Mouse (Mus musculus) small intestine, adult 2 months (tissue): ENCODE measurements around the gene Nadk2.

Source experiments
- CTCF ChIP-seq: fragments of 200-500 bp; IDR thresholded peaks from 2 replicates; pipeline ENCODE4 v1.5.1; 2012; ENCODE audit warnings: low read depth, mild to moderate bottlenecking, control low read depth, inconsistent platforms, low read length, moderate library complexity, mixed read lengths; ENCODE audit not compliant: insufficient replicate concordance, insufficient read length; ENCODE audit errors: extremely low read depth
- POLR2A ChIP-seq: fragments of 200-500 bp; IDR thresholded peaks from 2 replicates; pipeline ENCODE4 v1.6.1; 2012; ENCODE audit warnings: low read depth, mild to moderate bottlenecking, control low read depth, inconsistent platforms, low read length, moderate library complexity

DNA sequence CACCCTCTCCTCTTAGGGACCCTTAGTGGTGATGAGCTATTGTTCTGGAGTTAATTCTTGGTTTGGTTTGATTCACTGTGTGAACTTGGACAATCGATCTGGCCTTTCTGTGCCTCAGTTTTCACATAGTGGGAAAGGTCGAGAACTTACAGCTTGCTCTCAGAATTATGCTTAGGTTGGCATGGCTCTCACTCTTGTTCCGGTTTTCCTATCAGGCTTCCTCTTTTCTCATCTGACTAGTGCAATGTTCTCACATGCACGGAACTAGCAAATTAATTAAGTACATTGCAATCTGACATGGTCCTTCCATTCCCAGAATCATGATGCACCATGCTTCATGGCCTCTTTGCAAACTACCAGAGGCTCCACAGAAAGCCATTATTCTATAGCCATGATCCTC lies 51.9 kb downstream of the Nadk2 start:
- no peak for TF ChIP-seq POLR2A
- TF ChIP-seq CTCF = no peak
